Mouse (Mus musculus) forebrain, embryonic 11.5 days (tissue): ENCODE data around the gene Actr2. TPM values are rescaled to one million over a fixed set of nuclear protein-coding genes. Genes with fewer than 3 reads are reported as not detected.
A peak's percentile ranks its signal among the peaks of the same experiment; 100 is the strongest.
"Not testable (repeated sequence)": the region's sequence is repeated elsewhere in the genome, so short reads cannot be mapped to it uniquely, and the experiment has no call there.

ENCODE experiments used
- ATAC-seq: fragments of 200-750 bp; cut with Nextera tagmentation; replicated peaks from 2 replicates; pipeline ENCODE4 v1.8.0; 2017; ENCODE audit warnings: moderate TSS enrichment; ENCODE audit not compliant: low FRiP score
- DNase-seq: peaks from one replicate; pipeline ENCODE4 v3.0.0-alpha.2; 2017; ENCODE audit warnings: low spot score
- H3K27ac ChIP-seq: fragments of 300-500 bp; sonication (generic); 2 replicates; pipeline ENCODE4 v1.5.1; 2014; ENCODE audit warnings: low read depth, low read length
- H3K27me3 ChIP-seq: fragments of 300-500 bp; sonication (generic); 2 replicates; pipeline ENCODE4 v1.6.1; 2014; ENCODE audit warnings: mild to moderate bottlenecking, low read length, mixed read lengths; ENCODE audit not compliant: control insufficient read depth, insufficient read depth
- H3K36me3 ChIP-seq: fragments of 300-500 bp; sonication (generic); 2 replicates; pipeline ENCODE4 v1.6.1; 2014; ENCODE audit warnings: mild to moderate bottlenecking, low read length, moderate library complexity, mixed read lengths; ENCODE audit not compliant: control insufficient read depth, insufficient read depth
- H3K4me1 ChIP-seq: fragments of 300-500 bp; sonication (generic); replicated peaks from 2 replicates; pipeline ENCODE4 v1.6.1; 2014; ENCODE audit warnings: low read length, mixed read lengths; ENCODE audit not compliant: control insufficient read depth, insufficient read depth
- H3K4me2 ChIP-seq: fragments of 300-500 bp; sonication (generic); 2 replicates; pipeline ENCODE4 v1.6.1; 2014; ENCODE audit warnings: low read depth, mild to moderate bottlenecking, low read length, moderate library complexity, mixed read lengths; ENCODE audit not compliant: severe bottlenecking
- H3K4me3 ChIP-seq: fragments of 300-500 bp; sonication (generic); 2 replicates; pipeline ENCODE4 v1.5.1; 2014; ENCODE audit warnings: low read depth, low read length
- H3K9ac ChIP-seq: fragments of 300-500 bp; sonication (generic); 2 replicates; pipeline ENCODE4 v1.6.1; 2014; ENCODE audit warnings: low read length
- H3K9me3 ChIP-seq: fragments of 300-500 bp; sonication (generic); 2 replicates; pipeline ENCODE4 v1.6.1; 2016; ENCODE audit warnings: low read length, mixed read lengths; ENCODE audit not compliant: control insufficient read depth
- WGBS: fragments of 180-500 bp; shearing (Covaris S2); extraction: QIAGEN DNeasy Blood & Tissue Kit; methylation state at CpG from one replicate; pipeline ENCODE4 v1.1.7; 2014; 5-methylcytosine and 5-hydroxymethylcytosine counted together
- polyA plus RNA-seq: library from polyadenylated mRNA; unstranded; fragments of >200 nt; fragmentation: Nextera tagmentation; extraction: Ambion mirVana; gene quantifications from 2 replicates; pipeline ENCODE4 v1.2.1, GENCODE M21; 2014

The Actr2 gene
- polyA plus RNA-seq, 1 experiment from 2014 or later = 72.6 TPM

GRCm38 (mm10) chr11:20035343-20035928, 77.3 kb downstream of the Actr2 start:
- no peak overlapping the region for H3K9ac ChIP-seq
- WGBS = 64% methylated on average over 11 of the region's 11 CpGs
- H3K4me1 ChIP-seq = no peaks in the 10 kb centered on the region
- no peaks in the 10 kb centered on the region for H3K27me3 ChIP-seq
- DNase-seq (no peak), ATAC-seq (no peak)
- no peak overlapping the region for H3K4me2 ChIP-seq
- no peak overlapping the region for H3K4me3 ChIP-seq
- no peaks in the 10 kb centered on the region for H3K36me3 ChIP-seq
- H3K27ac ChIP-seq = no peak overlapping the region
- H3K9me3 ChIP-seq = no peaks in the 10 kb centered on the region

- no peak overlapping the region for H3K4me2 ChIP-seq
- H3K4me1 ChIP-seq = no peaks in the 10 kb centered on the region
- no peak overlapping the region for H3K27ac ChIP-seq
- H3K4me3 ChIP-seq = no peak overlapping the region
- WGBS = 80% methylated on average over 14 of the region's 14 CpGs
- no peaks in the 10 kb centered on the region for H3K27me3 ChIP-seq
- no peaks in the 10 kb centered on the region for H3K9me3 ChIP-seq
- ATAC-seq (no peak), DNase-seq (no peak)
- no peak overlapping the region for H3K9ac ChIP-seq
- no peaks in the 10 kb centered on the region for H3K36me3 ChIP-seq
Measured at GRCm38 (mm10) chr11:20034337-20034947, 78.3 kb downstream of the Actr2 start.

- Histone ChIP-seq H3K4me1 (no peaks in the 10 kb centered on the region), H3K36me3 (no peaks in the 10 kb centered on the region), H3K4me2 (no peak overlapping the region), H3K27me3 (no peaks in the 10 kb centered on the region), H3K9ac (no peak overlapping the region), H3K4me3 (no peak overlapping the region), H3K9me3 (no peaks in the 10 kb centered on the region), H3K27ac (no peak overlapping the region)
- WGBS = 84% methylated on average over 6 of the region's 6 CpGs
- DNase-seq (no peak), ATAC-seq (no peak)
Measured at GRCm38 (mm10) chr11:20033541-20034160, 79.1 kb downstream of the Actr2 start.

- no peaks in the 10 kb centered on the region for H3K9me3 ChIP-seq
- 40% methylated on average over 8 of the region's 8 CpGs for WGBS
- no peaks in the 10 kb centered on the region for H3K4me1 ChIP-seq
- no peaks in the 10 kb centered on the region for H3K36me3 ChIP-seq
- no peaks in the 10 kb centered on the region for H3K27me3 ChIP-seq
- no peak overlapping the region for H3K9ac ChIP-seq
- H3K4me2 ChIP-seq = no peak overlapping the region
- H3K27ac ChIP-seq = no peak overlapping the region
- no peak overlapping the region for H3K4me3 ChIP-seq
- no peak for ATAC-seq
- peak; percentile 74 for DNase-seq
Measured at GRCm38 (mm10) chr11:20031536-20031935, 81.2 kb downstream of the Actr2 start.

GRCm38 (mm10) chr11:20030973-20031372, 81.7 kb downstream of the Actr2 start:
- DNase-seq, H3K9ac ChIP-seq, H3K36me3 ChIP-seq, ATAC-seq, H3K4me1 ChIP-seq, H3K4me2 ChIP-seq, H3K9me3 ChIP-seq, H3K4me3 ChIP-seq, H3K27ac ChIP-seq, H3K27me3 ChIP-seq: not testable (repeated sequence)
- 86% methylated on average over 5 of the region's 5 CpGs for WGBS

GRCm38 (mm10) chr11:20029014-20029413, 83.7 kb downstream of the Actr2 start:
- H3K27me3 ChIP-seq = no peaks in the 10 kb centered on the region
- no peak overlapping the region for H3K27ac ChIP-seq
- ATAC-seq = no peak
- WGBS = 96% methylated on average over 4 of the region's 4 CpGs
- DNase-seq = no peak
- H3K4me1 ChIP-seq = no peaks in the 10 kb centered on the region
- no peak overlapping the region for H3K4me2 ChIP-seq
- no peak overlapping the region for H3K9ac ChIP-seq
- H3K36me3 ChIP-seq = no peaks in the 10 kb centered on the region
- no peaks in the 10 kb centered on the region for H3K9me3 ChIP-seq
- no peak overlapping the region for H3K4me3 ChIP-seq

- Histone ChIP-seq H3K27ac (no peak overlapping the region), H3K9me3 (no peaks in the 10 kb centered on the region), H3K27me3 (no peaks in the 10 kb centered on the region), H3K4me1 (no peaks in the 10 kb centered on the region), H3K9ac (no peak overlapping the region), H3K36me3 (no peaks in the 10 kb centered on the region), H3K4me3 (no peak overlapping the region), H3K4me2 (no peak overlapping the region)
- ATAC-seq (no peak), DNase-seq (no peak)
- 88% methylated on average over 6 of the region's 6 CpGs for WGBS
Measured at GRCm38 (mm10) chr11:20028396-20028795, 84.3 kb downstream of the Actr2 start.

- ATAC-seq (no peak), DNase-seq (no peak)
- Histone ChIP-seq H3K4me1 (no peaks in the 10 kb centered on the region), H3K4me2 (no peak overlapping the region), H3K9me3 (no peaks in the 10 kb centered on the region), H3K9ac (no peak overlapping the region), H3K27ac (no peak overlapping the region), H3K4me3 (no peak overlapping the region), H3K36me3 (no peaks in the 10 kb centered on the region; the same call in 1 of the 2 replicates), H3K27me3 (no peaks in the 10 kb centered on the region)
- 82% methylated on average over 9 of the region's 9 CpGs for WGBS
Measured at GRCm38 (mm10) chr11:20027719-20028118, 85.0 kb downstream of the Actr2 start.

- ATAC-seq = no peak
Measured at GRCm38 (mm10) chr11:20025899-20026298, 86.8 kb downstream of the Actr2 start.

More at GRCm38 (mm10) chr11:20025899-20026298, 86.8 kb downstream of the Actr2 start:
- no peak for DNase-seq
- Histone ChIP-seq H3K27ac (no peak overlapping the region), H3K4me2 (no peak overlapping the region), H3K9me3 (peaks cover 6% of the 10 kb centered on the region), H3K4me1 (no peaks in the 10 kb centered on the region), H3K4me3 (no peak overlapping the region), H3K36me3 (peaks cover 6% of the 10 kb centered on the region), H3K9ac (no peak overlapping the region), H3K27me3 (no peaks in the 10 kb centered on the region)
- 63% methylated on average over 11 of the region's 11 CpGs for WGBS
